Mouse (Mus musculus) hindbrain, postnatal 0 days (tissue): Measurements from ENCODE around the gene Smurf2. TPM values are rescaled to one million over a fixed set of nuclear protein-coding genes. Genes with fewer than 3 reads are reported as not detected.

Experiments used
- ATAC-seq: fragments of 200-750 bp; cut with Nextera tagmentation; 2 replicates; pipeline ENCODE4 v1.8.0; 2017; ENCODE audit warnings: mild to moderate bottlenecking, moderate TSS enrichment, moderate library complexity
- DNase-seq: peaks from one replicate; pipeline ENCODE4 v3.0.0-alpha.2; 2015; ENCODE audit warnings: low spot score
- H3K27ac ChIP-seq: fragments of 300-500 bp; sonication (generic); 2 replicates; pipeline ENCODE4 v1.5.1; 2014; ENCODE audit warnings: mild to moderate bottlenecking
- H3K27me3 ChIP-seq: fragments of 300-500 bp; sonication (generic); 2 replicates; pipeline ENCODE4 v1.6.1; 2014; ENCODE audit warnings: low read length, mixed read lengths; ENCODE audit not compliant: insufficient read depth
- H3K36me3 ChIP-seq: fragments of 300-500 bp; sonication (generic); 2 replicates; pipeline ENCODE4 v1.6.1; 2014; ENCODE audit warnings: low read length, mixed read lengths; ENCODE audit not compliant: insufficient read depth
- H3K4me1 ChIP-seq: fragments of 300-500 bp; sonication (generic); 2 replicates; pipeline ENCODE4 v1.6.1; 2014; ENCODE audit warnings: antibody characterized with exemption, low read length, mixed read lengths; ENCODE audit not compliant: insufficient read depth
- H3K4me2 ChIP-seq: fragments of 300-500 bp; sonication (generic); 2 replicates; pipeline ENCODE4 v1.6.1; 2014; ENCODE audit warnings: low read depth, mild to moderate bottlenecking, low read length, moderate library complexity, mixed read lengths
- H3K4me3 ChIP-seq: fragments of 300-500 bp; sonication (generic); 2 replicates; pipeline ENCODE4 v1.5.1; 2014; ENCODE audit warnings: low read length
- H3K9ac ChIP-seq: fragments of 300-500 bp; sonication (generic); replicated peaks from 2 replicates; pipeline ENCODE4 v1.6.1; 2014; ENCODE audit warnings: mild to moderate bottlenecking, low read length, moderate library complexity, mixed read lengths
- H3K9me3 ChIP-seq: fragments of 300-500 bp; sonication (generic); 2 replicates; pipeline ENCODE4 v1.6.1; 2016; ENCODE audit warnings: low read length, mixed read lengths
- CTCF ChIP-seq: IDR thresholded peaks from 2 replicates; pipeline ENCODE4 v1.5.1; 2016; ENCODE audit warnings: antibody characterized with exemption, control low read depth, low read depth
- WGBS: fragments of 180-500 bp; shearing (Covaris S2); extraction: QIAGEN DNeasy Blood & Tissue Kit; methylation state at CpG from one replicate; pipeline ENCODE4 v1.1.7; 2014; 5-methylcytosine and 5-hydroxymethylcytosine counted together
- polyA plus RNA-seq: library from polyadenylated mRNA; unstranded; fragments of >200 nt; fragmentation: Nextera tagmentation; extraction: Ambion mirVana; gene quantifications from 2 replicates; pipeline ENCODE4 v1.2.1, GENCODE M21; 2015
- total RNA-seq: library from RNA; depleted of rRNA; stranded (reverse); fragments of >200 nt; gene quantifications from 2 replicates; pipeline ENCODE4 v1.2.3, GENCODE M21; 2014

Smurf2 gene
- total and polyA plus RNA-seq, 2 experiments from 2014 or later, result 8.7 to 35.7 TPM

DNA sequence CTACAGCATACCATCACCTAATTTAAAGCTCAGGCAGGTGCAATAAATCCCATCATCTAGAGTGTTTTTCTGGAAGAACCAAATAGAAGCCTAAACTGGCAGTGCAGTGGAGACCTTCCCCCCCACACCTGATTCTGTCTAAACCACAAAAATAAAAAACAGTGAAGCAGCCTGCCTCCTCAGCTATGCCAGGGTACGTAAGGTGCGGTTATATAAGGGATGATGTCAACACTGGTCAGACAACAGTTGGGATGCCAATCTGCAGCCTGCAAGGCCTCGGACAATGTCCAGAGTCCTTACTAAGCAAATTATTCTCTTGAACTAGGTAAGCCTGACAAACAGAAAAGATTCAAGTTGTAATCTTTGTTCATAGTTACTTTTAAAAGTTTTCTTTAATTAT is 78.5 kb downstream of the Smurf2 start:
- H3K27me3 ChIP-seq, result no peaks in the 10 kb centered on the region
- DNase-seq (no peak), ATAC-seq (no peak)
- H3K9me3 ChIP-seq, result no peaks in the 10 kb centered on the region
- TF ChIP-seq CTCF, result no peak
- H3K4me3 ChIP-seq, result no peak overlapping the region
- 94% methylated on average over 3 of the region's 3 CpGs for WGBS
- H3K9ac ChIP-seq, result no peak overlapping the region
- no peak overlapping the region for H3K4me2 ChIP-seq
- no peak overlapping the region for H3K27ac ChIP-seq
- no peaks in the 10 kb centered on the region for H3K4me1 ChIP-seq
- peaks cover 44% of the 10 kb centered on the region for H3K36me3 ChIP-seq

DNA sequence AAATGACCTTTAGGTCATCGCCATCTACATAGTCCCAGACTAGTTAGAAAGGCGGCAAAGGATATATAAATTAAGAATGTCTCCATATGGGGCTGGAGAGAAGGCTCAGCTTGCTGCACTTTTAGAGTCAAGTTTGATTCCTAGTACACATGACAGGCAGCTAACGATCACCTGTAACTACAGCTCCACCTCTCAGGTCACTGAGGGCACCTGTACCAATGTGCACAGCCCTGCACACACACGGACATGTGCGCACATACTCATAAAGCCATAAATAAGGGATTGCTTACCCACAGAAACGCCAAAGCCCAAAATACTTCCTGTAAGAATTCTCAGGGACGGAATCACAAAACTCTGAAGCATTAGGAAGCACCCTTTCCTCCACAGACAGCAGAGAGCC is 92.4 kb downstream of the Smurf2 start:
- 95% methylated on average over 7 of the region's 7 CpGs for WGBS
- no peaks in the 10 kb centered on the region for H3K9me3 ChIP-seq
- H3K9ac ChIP-seq, result no peak overlapping the region
- H3K4me3 ChIP-seq, result no peak overlapping the region
- no peak for TF ChIP-seq CTCF
- H3K27ac ChIP-seq, result no peak overlapping the region
- H3K4me2 ChIP-seq, result no peak overlapping the region
- no peaks in the 10 kb centered on the region for H3K27me3 ChIP-seq
- H3K36me3 ChIP-seq, result peaks cover 31% of the 10 kb centered on the region
- ATAC-seq, result no peak
- no peak for DNase-seq
- no peaks in the 10 kb centered on the region for H3K4me1 ChIP-seq

DNA sequence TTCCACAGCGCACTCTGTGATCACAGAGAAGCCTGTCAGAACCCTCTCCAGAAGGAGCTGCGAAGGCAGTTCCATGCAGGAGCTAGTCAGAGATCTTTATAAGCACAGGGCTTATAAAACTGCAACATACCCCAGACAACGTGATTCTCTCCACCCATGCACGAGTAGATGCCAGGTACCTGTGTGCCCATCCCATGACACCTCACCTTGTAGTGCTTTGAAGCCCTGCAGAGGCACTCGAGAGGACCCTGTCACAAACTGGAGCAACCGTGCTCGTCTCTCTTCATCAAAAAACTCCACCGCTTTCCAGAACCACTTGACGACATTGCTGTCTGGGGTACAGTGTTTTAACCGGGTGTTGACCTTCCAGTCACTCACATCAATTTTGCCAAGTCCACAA is 96.1 kb downstream of the Smurf2 start:
- TF ChIP-seq CTCF, result no peak
- Histone ChIP-seq H3K4me3 (no peak overlapping the region), H3K4me2 (no peak overlapping the region), H3K9me3 (no peaks in the 10 kb centered on the region), H3K9ac (no peak overlapping the region), H3K4me1 (0 out of 2 replicates have a peak, but pooled peaks cover 4% of the 10 kb centered on the region), H3K27me3 (no peaks in the 10 kb centered on the region), H3K36me3 (peaks cover 40% of the 10 kb centered on the region), H3K27ac (no peak overlapping the region)
- DNase-seq (no peak), ATAC-seq (no peak)
- WGBS, result 93% methylated on average over 10 of the region's 10 CpGs

DNA sequence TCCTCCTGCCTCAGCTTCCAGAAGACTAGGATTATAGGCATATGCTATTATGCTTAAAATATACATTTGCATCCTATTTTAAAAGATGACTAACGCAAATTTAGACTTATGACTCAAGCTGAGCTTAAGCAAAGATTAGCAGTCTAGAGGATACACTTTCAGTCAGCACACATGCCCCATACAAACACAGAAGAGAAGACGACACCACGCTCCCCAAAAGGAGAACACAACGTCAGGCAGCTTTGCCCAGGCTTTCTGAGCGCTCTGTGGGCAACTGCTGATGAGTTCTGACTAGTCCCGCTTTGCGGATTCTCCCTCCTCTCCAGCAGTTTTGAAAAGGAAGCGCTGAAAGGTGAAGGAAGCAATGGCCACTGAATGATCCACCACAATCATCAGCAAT is 96.8 kb downstream of the Smurf2 start:
- DNase-seq (no peak), ATAC-seq (no peak)
- Histone ChIP-seq H3K36me3 (peaks cover 43% of the 10 kb centered on the region), H3K9me3 (no peaks in the 10 kb centered on the region), H3K27ac (no peak overlapping the region), H3K4me2 (no peak overlapping the region), H3K9ac (no peak overlapping the region), H3K4me1 (0 out of 2 replicates have a peak, but pooled peaks cover 4% of the 10 kb centered on the region), H3K4me3 (no peak overlapping the region), H3K27me3 (no peaks in the 10 kb centered on the region)
- 91% methylated on average over 8 of the region's 8 CpGs for WGBS
- TF ChIP-seq CTCF, result no peak

DNA sequence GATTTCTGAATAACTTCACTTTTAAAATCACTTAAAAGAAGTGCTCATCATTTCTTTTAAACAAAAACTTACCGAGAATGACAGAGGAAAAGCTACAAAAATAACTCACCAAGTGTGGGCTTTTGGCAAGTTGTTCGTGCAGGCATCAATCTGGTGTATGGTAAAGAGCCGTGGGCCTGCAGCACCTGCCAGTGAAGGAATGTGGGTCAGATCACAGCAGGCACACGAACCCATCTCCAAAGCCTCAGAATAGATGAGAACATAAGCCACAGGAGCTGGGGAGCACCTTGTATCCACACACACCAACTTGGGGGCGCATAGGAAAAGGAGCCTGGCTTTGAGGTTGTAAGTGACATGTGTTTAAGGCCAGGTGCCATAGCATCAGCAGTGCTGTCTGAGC is 97.6 kb downstream of the Smurf2 start:
- Histone ChIP-seq H3K9ac (no peak overlapping the region), H3K9me3 (no peaks in the 10 kb centered on the region), H3K36me3 (peaks cover 35% of the 10 kb centered on the region), H3K4me2 (no peak overlapping the region), H3K4me1 (0 out of 2 replicates have a peak, but pooled peaks cover 4% of the 10 kb centered on the region), H3K27me3 (no peaks in the 10 kb centered on the region), H3K4me3 (no peak overlapping the region), H3K27ac (peak overlapping the region; percentile 60; the same call in 1 of the 2 replicates)
- TF ChIP-seq CTCF, result no peak
- ATAC-seq (peak; percentile 27; the same call in 1 of the 2 replicates), DNase-seq (no peak)
- WGBS, result 62% methylated on average over 5 of the region's 5 CpGs

DNA sequence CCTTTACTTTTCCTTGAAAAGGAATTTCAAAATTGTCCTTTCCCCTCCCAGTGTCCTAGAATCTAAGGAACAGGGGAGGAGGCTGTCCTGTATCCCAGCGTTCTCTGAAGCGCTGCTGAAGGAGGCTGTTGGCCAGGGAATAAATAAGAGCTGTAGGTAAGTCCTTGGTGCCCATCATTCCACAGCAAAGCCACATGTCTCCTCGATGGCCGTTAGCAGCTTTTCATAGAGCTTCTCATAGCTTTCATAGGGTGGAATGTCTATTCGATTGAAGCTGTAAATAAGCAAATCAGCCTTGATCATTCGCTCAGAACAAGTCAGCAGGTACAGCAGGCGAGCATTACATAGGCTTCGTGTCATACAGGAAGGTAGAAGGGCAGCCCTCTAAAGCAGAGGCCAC is 98.0 kb downstream of the Smurf2 start:
- DNase-seq, result no peak
- WGBS, result 84% methylated on average over 8 of the region's 8 CpGs
- no peak overlapping the region for H3K4me3 ChIP-seq
- H3K9ac ChIP-seq, result no peak overlapping the region
- H3K4me1 ChIP-seq, result 0 out of 2 replicates have a peak, but pooled peaks cover 4% of the 10 kb centered on the region
- no peak for TF ChIP-seq CTCF
- no peaks in the 10 kb centered on the region for H3K9me3 ChIP-seq
- no peak for ATAC-seq
- no peaks in the 10 kb centered on the region for H3K27me3 ChIP-seq
- H3K4me2 ChIP-seq, result no peak overlapping the region
- peaks cover 31% of the 10 kb centered on the region for H3K36me3 ChIP-seq
- H3K27ac ChIP-seq, result peak overlapping the region; percentile 60

DNA sequence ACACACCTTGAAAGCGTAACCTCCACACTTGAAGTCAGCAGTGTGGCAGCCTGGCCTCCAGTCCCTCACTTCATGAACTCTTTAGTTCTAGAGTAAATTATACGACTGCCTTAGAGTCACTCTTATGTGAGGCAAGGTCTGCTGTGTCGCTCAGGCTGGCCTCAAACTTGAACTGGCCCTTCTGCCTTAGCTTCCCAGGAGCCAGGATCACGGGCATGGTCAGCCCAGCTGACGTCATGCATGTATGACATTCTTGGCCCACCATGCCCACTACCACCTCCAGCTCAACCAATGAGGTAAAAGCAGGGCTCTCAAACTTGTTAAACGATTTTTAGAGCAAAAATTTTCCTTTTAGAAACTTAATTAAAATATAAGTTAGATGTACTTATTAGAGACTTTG is 99.1 kb downstream of the Smurf2 start:
- Histone ChIP-seq H3K9me3 (no peaks in the 10 kb centered on the region), H3K9ac (no peak overlapping the region), H3K27ac (peak overlapping the region; percentile 22; the same call in 1 of the 2 replicates), H3K4me2 (no peak overlapping the region), H3K4me3 (no peak overlapping the region), H3K36me3 (peaks cover 30% of the 10 kb centered on the region), H3K4me1 (0 out of 2 replicates have a peak, but pooled peaks cover 4% of the 10 kb centered on the region), H3K27me3 (no peaks in the 10 kb centered on the region)
- DNase-seq, result no peak
- TF ChIP-seq CTCF, result no peak
- ATAC-seq, result no peak
- WGBS, result 79% methylated on average over 6 of the region's 6 CpGs
